Mouse (Mus musculus) midbrain, embryonic 10.5 days (tissue): ENCODE results near the gene Pde12. TPM values are rescaled to one million over a fixed set of nuclear protein-coding genes. Genes with fewer than 3 reads are reported as not detected.

Source experiments
- DNase-seq: peaks from one replicate; pipeline ENCODE4 v3.0.0-alpha.2; 2017; ENCODE audit warnings: low spot score
- H3K27ac ChIP-seq: fragments of 300-500 bp; sonication (generic); replicated peaks from 2 replicates; pipeline ENCODE4 v1.5.1; 2016; ENCODE audit warnings: mild to moderate bottlenecking
- H3K27me3 ChIP-seq: fragments of 300-500 bp; sonication (generic); 2 replicates; pipeline ENCODE4 v1.6.1; 2016; ENCODE audit warnings: low read depth, mild to moderate bottlenecking; ENCODE audit not compliant: poor library complexity, severe bottlenecking
- H3K36me3 ChIP-seq: fragments of 300-500 bp; sonication (generic); 2 replicates; pipeline ENCODE4 v1.6.1; 2016; ENCODE audit warnings: mild to moderate bottlenecking, moderate library complexity
- H3K4me1 ChIP-seq: fragments of 300-500 bp; sonication (generic); 2 replicates; pipeline ENCODE4 v1.6.1; 2016
- H3K4me3 ChIP-seq: fragments of 300-500 bp; sonication (generic); 2 replicates; pipeline ENCODE4 v1.5.1; 2016; ENCODE audit warnings: mild to moderate bottlenecking, moderate library complexity
- H3K9me3 ChIP-seq: fragments of 300-500 bp; sonication (generic); replicated peaks from 2 replicates; pipeline ENCODE4 v1.6.1; 2016; ENCODE audit warnings: mild to moderate bottlenecking
- WGBS: fragments of 180-500 bp; shearing (Covaris S2); methylation state at CpG from one replicate; pipeline ENCODE4 v1.1.7; 2016; 5-methylcytosine and 5-hydroxymethylcytosine counted together
- polyA plus RNA-seq: library from polyadenylated mRNA; unstranded; fragments of >200 nt; fragmentation: Nextera tagmentation; extraction: Ambion mirVana; gene quantifications from 2 replicates; pipeline ENCODE4 v1.2.1, GENCODE M21; 2016

Pde12 gene
- polyA plus RNA-seq, 1 experiment from 2014 or later, result 11.8 TPM

GRCm38 (mm10) chr14:26667991-26668370 is 1.7 kb downstream of the Pde12 start:
- H3K36me3 ChIP-seq, result peaks cover 31% of the 10 kb centered on the region
- no peak overlapping the region for H3K27ac ChIP-seq
- no peaks in the 10 kb centered on the region for H3K27me3 ChIP-seq
- peaks cover 34% of the 10 kb centered on the region for H3K4me1 ChIP-seq
- WGBS, result 32% methylated on average over 6 of the region's 6 CpGs
- H3K9me3 ChIP-seq, result no peaks in the 10 kb centered on the region
- peak overlapping the region; percentile 98 for H3K4me3 ChIP-seq
- DNase-seq, result no peak

GRCm38 (mm10) chr14:26663851-26664250 is 5.8 kb downstream of the Pde12 start:
- H3K9me3 ChIP-seq, result no peaks in the 10 kb centered on the region
- 90% methylated on average over 2 of the region's 2 CpGs for WGBS
- no peak for DNase-seq
- H3K4me1 ChIP-seq, result peaks cover 28% of the 10 kb centered on the region
- H3K27ac ChIP-seq, result no peak overlapping the region
- peaks cover 53% of the 10 kb centered on the region for H3K36me3 ChIP-seq
- no peak overlapping the region for H3K4me3 ChIP-seq
- no peaks in the 10 kb centered on the region for H3K27me3 ChIP-seq

GRCm38 (mm10) chr14:26662488-26662887 is 7.2 kb downstream of the Pde12 start:
- no peak overlapping the region for H3K27ac ChIP-seq
- H3K4me1 ChIP-seq, result peaks cover 14% of the 10 kb centered on the region
- no peak for DNase-seq
- H3K9me3 ChIP-seq, result no peaks in the 10 kb centered on the region
- 84% methylated on average over 2 of the region's 2 CpGs for WGBS
- peaks cover 65% of the 10 kb centered on the region for H3K36me3 ChIP-seq
- H3K4me3 ChIP-seq, result no peak overlapping the region
- H3K27me3 ChIP-seq, result no peaks in the 10 kb centered on the region

- Histone ChIP-seq H3K4me3 (no peak overlapping the region), H3K27me3 (no peaks in the 10 kb centered on the region), H3K9me3 (no peaks in the 10 kb centered on the region), H3K4me1 (peaks cover 9% of the 10 kb centered on the region), H3K27ac (no peak overlapping the region), H3K36me3 (peaks cover 69% of the 10 kb centered on the region)
- 90% methylated on average over 3 of the region's 3 CpGs for WGBS
- DNase-seq, result no peak
These were observed 7.7 kb downstream of the Pde12 start for GRCm38 (mm10) chr14:26662016-26662415.

- Histone ChIP-seq H3K27ac (no peak overlapping the region), H3K36me3 (peaks cover 73% of the 10 kb centered on the region), H3K9me3 (no peaks in the 10 kb centered on the region), H3K4me1 (no peaks in the 10 kb centered on the region), H3K27me3 (no peaks in the 10 kb centered on the region), H3K4me3 (no peak overlapping the region)
- no peak for DNase-seq
- 89% methylated on average over 1 of the region's 1 CpGs for WGBS
These were observed 9.4 kb downstream of the Pde12 start for GRCm38 (mm10) chr14:26660233-26660632.

- H3K9me3 ChIP-seq, result no peaks in the 10 kb centered on the region
- no peaks in the 10 kb centered on the region for H3K27me3 ChIP-seq
- no peak overlapping the region for H3K4me3 ChIP-seq
- H3K36me3 ChIP-seq, result peaks cover 77% of the 10 kb centered on the region
- no peak overlapping the region for H3K27ac ChIP-seq
- H3K4me1 ChIP-seq, result no peaks in the 10 kb centered on the region
- no peak for DNase-seq
These were observed 11.5 kb downstream of the Pde12 start for GRCm38 (mm10) chr14:26658178-26658577.

- no peaks in the 10 kb centered on the region for H3K27me3 ChIP-seq
- DNase-seq, result no peak
- H3K27ac ChIP-seq, result no peak overlapping the region
- no peaks in the 10 kb centered on the region for H3K4me1 ChIP-seq
- no peaks in the 10 kb centered on the region for H3K9me3 ChIP-seq
- H3K36me3 ChIP-seq, result peaks cover 88% of the 10 kb centered on the region
- H3K4me3 ChIP-seq, result no peak overlapping the region
These were observed 17.8 kb downstream of the Pde12 start for GRCm38 (mm10) chr14:26651901-26652300.

- WGBS, result 86% methylated on average over 2 of the region's 2 CpGs
These were observed 21.9 kb downstream of the Pde12 start for GRCm38 (mm10) chr14:26647811-26648210.

GRCm38 (mm10) chr14:26645989-26646650 is 23.6 kb downstream of the Pde12 start:
- no peaks in the 10 kb centered on the region for H3K9me3 ChIP-seq
- no peaks in the 10 kb centered on the region for H3K27me3 ChIP-seq
- no peak for DNase-seq
- no peaks in the 10 kb centered on the region for H3K4me1 ChIP-seq
- 86% methylated on average over 5 of the region's 5 CpGs for WGBS
- H3K4me3 ChIP-seq, result no peak overlapping the region
- no peak overlapping the region for H3K27ac ChIP-seq
- peaks cover 34% of the 10 kb centered on the region for H3K36me3 ChIP-seq

More at GRCm38 (mm10) chr14:26647811-26648210, 21.9 kb downstream of the Pde12 start:
- peaks cover 50% of the 10 kb centered on the region for H3K36me3 ChIP-seq
- H3K4me1 ChIP-seq, result no peaks in the 10 kb centered on the region
- H3K4me3 ChIP-seq, result no peak overlapping the region
- no peak for DNase-seq
- no peak overlapping the region for H3K27ac ChIP-seq
- no peaks in the 10 kb centered on the region for H3K27me3 ChIP-seq
- H3K9me3 ChIP-seq, result no peaks in the 10 kb centered on the region

GRCm38 (mm10) chr14:26643006-26643624 is 26.6 kb downstream of the Pde12 start:
- DNase-seq, result no peak
- Histone ChIP-seq H3K27ac (no peak overlapping the region), H3K27me3 (no peaks in the 10 kb centered on the region), H3K4me1 (peaks cover 14% of the 10 kb centered on the region), H3K9me3 (no peaks in the 10 kb centered on the region), H3K4me3 (no peak overlapping the region), H3K36me3 (peaks cover 18% of the 10 kb centered on the region)
- 84% methylated on average over 3 of the region's 3 CpGs for WGBS

GRCm38 (mm10) chr14:26639961-26640360 is 29.7 kb downstream of the Pde12 start:
- Histone ChIP-seq H3K4me1 (peaks cover 22% of the 10 kb centered on the region), H3K27ac (no peak overlapping the region), H3K36me3 (peaks cover 4% of the 10 kb centered on the region; the same call in 1 of the 2 replicates), H3K27me3 (no peaks in the 10 kb centered on the region), H3K4me3 (peak overlapping the region; percentile 94), H3K9me3 (no peaks in the 10 kb centered on the region)
- DNase-seq, result no peak
- 83% methylated on average over 2 of the region's 2 CpGs for WGBS

GRCm38 (mm10) chr14:26639251-26639650 is 30.4 kb downstream of the Pde12 start:
- Histone ChIP-seq H3K27me3 (no peaks in the 10 kb centered on the region), H3K4me3 (peak overlapping the region; percentile 94), H3K4me1 (peaks cover 22% of the 10 kb centered on the region), H3K27ac (peak overlapping the region; percentile 95), H3K36me3 (peaks cover 4% of the 10 kb centered on the region; the same call in 1 of the 2 replicates), H3K9me3 (no peaks in the 10 kb centered on the region)
- WGBS, result 19% methylated on average over 11 of the region's 11 CpGs
- no peak for DNase-seq

GRCm38 (mm10) chr14:26638708-26639084 is 31.0 kb downstream of the Pde12 start:
- H3K4me3 ChIP-seq, result peak overlapping the region; percentile 94
- no peaks in the 10 kb centered on the region for H3K27me3 ChIP-seq
- H3K4me1 ChIP-seq, result peaks cover 22% of the 10 kb centered on the region
- DNase-seq, result peak; percentile 68
- no peaks in the 10 kb centered on the region for H3K9me3 ChIP-seq
- H3K27ac ChIP-seq, result peak overlapping the region; percentile 95
- under 1% methylated on average over 16 of the region's 16 CpGs for WGBS
- H3K36me3 ChIP-seq, result peaks cover 4% of the 10 kb centered on the region; the same call in 1 of the 2 replicates
